Mouse (Mus musculus) kidney, embryonic 16.5 days (tissue): ENCODE data around the gene Aff1. TPM values are rescaled to one million over a fixed set of nuclear protein-coding genes. Genes with fewer than 3 reads are reported as not detected.

ENCODE experiments used
- ATAC-seq: fragments of 200-750 bp; cut with Nextera tagmentation; 2 replicates; pipeline ENCODE4 v1.8.0; 2017; ENCODE audit warnings: moderate TSS enrichment; ENCODE audit not compliant: low FRiP score, low TSS enrichment
- H3K27ac ChIP-seq: fragments of 300-500 bp; sonication (generic); 2 replicates; pipeline ENCODE4 v1.5.1; 2014; ENCODE audit warnings: low read length
- H3K27me3 ChIP-seq: fragments of 300-500 bp; sonication (generic); 2 replicates; pipeline ENCODE4 v1.6.1; 2014; ENCODE audit warnings: low read length, control low read depth, mixed read lengths; ENCODE audit not compliant: insufficient read depth
- H3K36me3 ChIP-seq: fragments of 300-500 bp; sonication (generic); 2 replicates; pipeline ENCODE4 v1.6.1; 2014; ENCODE audit warnings: low read length, control low read depth, mixed read lengths; ENCODE audit not compliant: insufficient read depth
- H3K4me1 ChIP-seq: fragments of 300-500 bp; sonication (generic); 2 replicates; pipeline ENCODE4 v1.6.1; 2014; ENCODE audit warnings: low read length, control low read depth, mixed read lengths; ENCODE audit not compliant: insufficient read depth
- H3K4me2 ChIP-seq: fragments of 300-500 bp; sonication (generic); replicated peaks from 2 replicates; pipeline ENCODE4 v1.6.1; 2014; ENCODE audit warnings: low read depth, low read length
- H3K4me3 ChIP-seq: fragments of 300-500 bp; sonication (generic); 2 replicates; pipeline ENCODE4 v1.5.1; 2014; ENCODE audit warnings: mild to moderate bottlenecking, low read length
- H3K9ac ChIP-seq: fragments of 300-500 bp; sonication (generic); replicated peaks from 2 replicates; pipeline ENCODE4 v1.6.1; 2014; ENCODE audit warnings: low read length
- H3K9me3 ChIP-seq: fragments of 300-500 bp; sonication (generic); 2 replicates; pipeline ENCODE4 v1.6.1; 2016; ENCODE audit warnings: low read length, control low read depth
- WGBS: fragments of 180-500 bp; shearing (Covaris S2); extraction: QIAGEN DNeasy Blood & Tissue Kit; methylation state at CpG from one replicate; pipeline ENCODE4 v1.1.7; 2014; 5-methylcytosine and 5-hydroxymethylcytosine counted together
- polyA plus RNA-seq: library from polyadenylated mRNA; unstranded; fragments of >200 nt; fragmentation: Nextera tagmentation; extraction: Ambion mirVana; gene quantifications from 2 replicates; pipeline ENCODE4 v1.2.1, GENCODE M21; 2015

Aff1 gene
- polyA plus RNA-seq, 1 experiment from 2014 or later = 13.2 TPM

DNA sequence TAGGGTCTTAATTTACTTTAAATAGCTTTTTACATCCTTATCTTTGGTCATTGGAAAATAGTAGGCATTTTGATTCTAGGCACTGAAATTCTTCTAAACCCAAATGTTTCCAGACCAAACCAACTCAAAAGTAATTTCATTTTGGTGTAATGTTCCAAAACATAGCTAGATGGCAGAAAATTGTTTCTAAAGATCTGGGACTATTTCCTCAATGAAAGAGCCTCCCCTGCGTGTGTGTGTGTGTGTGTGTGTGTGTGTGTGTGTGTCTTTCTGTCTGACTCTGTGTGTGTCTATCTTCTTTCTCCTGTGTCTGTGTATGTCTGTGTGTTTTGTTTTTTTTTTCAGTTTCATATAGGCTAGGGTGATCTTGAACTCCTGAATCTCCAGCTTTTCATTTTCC is 49.3 kb downstream of the Aff1 start:
- no peak for ATAC-seq
- 55% methylated on average over 1 of the region's 1 CpGs for WGBS
- no peak overlapping the region for H3K9ac ChIP-seq

DNA sequence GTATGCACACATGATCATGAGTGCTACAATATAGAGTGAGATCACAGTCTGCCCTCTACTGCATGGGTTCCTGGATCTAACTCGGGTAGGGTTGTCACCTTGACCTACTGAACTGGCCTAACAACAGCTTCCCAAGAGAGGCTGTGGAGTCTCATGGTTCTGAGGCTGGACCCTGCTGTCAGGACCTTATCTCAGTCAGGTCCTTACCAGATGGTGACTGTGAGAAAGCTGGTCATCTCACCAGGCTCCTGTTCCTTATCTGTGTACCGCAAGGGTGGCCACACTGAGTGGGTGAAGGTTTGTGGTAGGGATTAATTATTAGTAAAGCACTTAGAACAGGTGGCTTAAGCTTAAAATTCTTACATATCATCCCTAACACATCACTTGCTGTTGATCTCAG is 49.8 kb downstream of the Aff1 start:
- H3K27me3 ChIP-seq = no peaks in the 10 kb centered on the region
- no peaks in the 10 kb centered on the region for H3K9me3 ChIP-seq
- H3K36me3 ChIP-seq = no peaks in the 10 kb centered on the region
- H3K4me1 ChIP-seq = peaks cover 5% of the 10 kb centered on the region
- no peak overlapping the region for H3K4me2 ChIP-seq
- ATAC-seq = no peak; the same call in 1 of the 2 replicates
- H3K4me3 ChIP-seq = no peak overlapping the region
- 79% methylated on average over 2 of the region's 2 CpGs for WGBS
- H3K9ac ChIP-seq = no peak overlapping the region
- H3K27ac ChIP-seq = no peak overlapping the region

More for the DNA sequence above, 49.3 kb downstream of the Aff1 start:
- H3K4me2 ChIP-seq = no peak overlapping the region
- H3K27ac ChIP-seq = no peak overlapping the region
- H3K36me3 ChIP-seq = no peaks in the 10 kb centered on the region
- no peaks in the 10 kb centered on the region for H3K27me3 ChIP-seq
- H3K4me3 ChIP-seq = no peak overlapping the region
- peaks cover 7% of the 10 kb centered on the region for H3K4me1 ChIP-seq
- H3K9me3 ChIP-seq = no peaks in the 10 kb centered on the region

DNA sequence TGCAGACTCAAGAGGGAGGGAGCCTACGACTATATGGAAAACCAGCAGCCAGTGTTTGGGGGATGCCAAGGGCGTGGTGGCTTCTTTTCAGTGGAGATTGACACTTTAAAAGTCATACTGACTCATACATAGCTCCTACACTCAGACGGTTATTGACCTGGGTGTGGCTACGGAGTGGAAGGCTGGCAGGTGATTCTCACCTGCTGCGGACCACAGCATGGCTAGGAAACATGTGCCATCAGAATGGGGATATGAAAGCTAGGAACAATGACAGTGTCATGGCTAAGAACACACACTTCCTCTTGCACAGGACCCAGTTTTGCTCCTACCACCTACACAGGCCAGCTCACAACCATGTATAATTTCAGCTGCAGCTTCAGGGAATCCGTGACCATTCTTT is 52.4 kb downstream of the Aff1 start:
- no peak for ATAC-seq
- Histone ChIP-seq H3K9me3 (no peaks in the 10 kb centered on the region), H3K9ac (no peak overlapping the region), H3K27ac (no peak overlapping the region), H3K4me3 (no peak overlapping the region), H3K27me3 (no peaks in the 10 kb centered on the region), H3K4me2 (no peak overlapping the region), H3K4me1 (0 out of 2 replicates have a peak, but pooled peaks cover 2% of the 10 kb centered on the region), H3K36me3 (no peaks in the 10 kb centered on the region)
- 74% methylated on average over 6 of the region's 6 CpGs for WGBS

DNA sequence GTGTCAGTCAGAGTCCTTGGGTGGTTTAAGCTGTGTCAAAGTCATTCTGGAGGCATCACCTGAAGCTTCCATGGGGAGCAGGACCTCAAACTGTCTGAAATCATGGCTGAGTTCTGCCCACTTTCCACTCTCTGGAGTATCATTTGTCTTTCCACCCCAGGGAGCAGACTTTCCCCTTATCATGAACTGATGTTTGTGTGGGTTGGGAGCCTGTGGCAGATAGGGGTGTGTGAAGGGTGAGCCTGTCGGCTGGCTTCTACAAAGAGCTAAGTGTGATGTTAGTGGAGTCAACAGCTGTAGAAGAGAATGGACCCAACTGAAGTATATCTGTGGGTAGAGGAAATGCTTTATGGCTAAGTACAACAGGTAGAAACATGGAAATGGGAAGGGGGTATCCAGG is 53.5 kb downstream of the Aff1 start:
- Histone ChIP-seq H3K4me3 (no peak overlapping the region), H3K36me3 (no peaks in the 10 kb centered on the region), H3K9ac (no peak overlapping the region), H3K27ac (no peak overlapping the region), H3K4me2 (no peak overlapping the region), H3K9me3 (no peaks in the 10 kb centered on the region), H3K27me3 (no peaks in the 10 kb centered on the region), H3K4me1 (0 out of 2 replicates have a peak, but pooled peaks cover 5% of the 10 kb centered on the region)
- WGBS = 88% methylated on average over 1 of the region's 1 CpGs
- no peak for ATAC-seq

DNA sequence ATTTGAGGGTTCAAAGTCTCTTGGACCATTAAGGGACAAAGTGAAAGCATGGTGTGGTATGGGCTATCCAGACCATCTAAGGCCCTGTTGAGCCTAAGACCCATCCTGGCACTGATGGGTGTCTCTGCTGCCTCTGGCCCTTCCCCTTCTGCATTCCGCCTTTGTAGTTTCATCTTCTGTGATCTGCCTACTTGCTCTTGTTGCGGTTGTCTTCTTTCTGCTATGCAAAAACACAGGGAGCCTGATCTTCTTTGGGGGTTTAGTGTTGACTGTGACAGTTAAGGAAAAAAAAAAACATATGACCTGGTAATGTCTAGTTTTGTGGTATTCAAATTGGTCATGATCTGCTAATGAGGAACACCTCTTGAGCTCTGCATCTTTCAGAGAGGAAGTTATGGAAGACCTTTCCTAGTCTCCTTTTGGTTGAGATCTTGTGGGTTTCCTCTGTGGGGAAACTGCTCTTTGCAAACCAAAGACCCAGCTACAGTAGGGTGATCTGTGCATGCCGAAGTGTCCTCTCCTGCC is 54.4 kb downstream of the Aff1 start:
- no peak overlapping the region for H3K27ac ChIP-seq
- H3K9ac ChIP-seq = no peak overlapping the region
- WGBS = 94% methylated on average over 3 of the region's 3 CpGs
- H3K4me2 ChIP-seq = no peak overlapping the region
- no peaks in the 10 kb centered on the region for H3K9me3 ChIP-seq
- no peak overlapping the region for H3K4me3 ChIP-seq
- H3K36me3 ChIP-seq = no peaks in the 10 kb centered on the region
- no peaks in the 10 kb centered on the region for H3K27me3 ChIP-seq
- 0 out of 2 replicates have a peak, but pooled peaks cover 5% of the 10 kb centered on the region for H3K4me1 ChIP-seq
- ATAC-seq = no peak

DNA sequence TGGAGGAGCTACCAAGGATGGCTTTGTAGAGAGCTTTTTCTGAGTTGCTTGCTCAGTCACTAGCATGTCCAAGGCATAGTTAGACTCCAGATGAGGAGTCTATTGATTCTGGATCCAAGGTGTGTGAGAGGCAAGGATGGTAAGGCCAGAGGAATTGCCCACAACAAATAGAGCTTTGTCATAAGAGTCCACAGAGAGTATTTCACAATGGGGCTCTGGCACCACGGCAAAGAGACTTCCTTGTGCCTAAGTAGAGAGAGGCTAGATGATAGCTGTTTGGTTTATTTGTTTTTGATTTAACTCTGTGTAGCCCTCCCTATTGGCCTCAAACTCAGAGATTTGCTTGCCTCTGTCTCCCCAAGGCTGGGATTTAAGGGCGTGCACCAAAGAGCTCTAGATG is 54.9 kb downstream of the Aff1 start:
- no peaks in the 10 kb centered on the region for H3K36me3 ChIP-seq
- no peak overlapping the region for H3K27ac ChIP-seq
- WGBS = 85% methylated on average over 2 of the region's 2 CpGs
- no peaks in the 10 kb centered on the region for H3K9me3 ChIP-seq
- H3K9ac ChIP-seq = no peak overlapping the region
- H3K4me1 ChIP-seq = 0 out of 2 replicates have a peak, but pooled peaks cover 5% of the 10 kb centered on the region
- H3K27me3 ChIP-seq = no peaks in the 10 kb centered on the region
- no peak for ATAC-seq
- H3K4me3 ChIP-seq = no peak overlapping the region
- H3K4me2 ChIP-seq = no peak overlapping the region

DNA sequence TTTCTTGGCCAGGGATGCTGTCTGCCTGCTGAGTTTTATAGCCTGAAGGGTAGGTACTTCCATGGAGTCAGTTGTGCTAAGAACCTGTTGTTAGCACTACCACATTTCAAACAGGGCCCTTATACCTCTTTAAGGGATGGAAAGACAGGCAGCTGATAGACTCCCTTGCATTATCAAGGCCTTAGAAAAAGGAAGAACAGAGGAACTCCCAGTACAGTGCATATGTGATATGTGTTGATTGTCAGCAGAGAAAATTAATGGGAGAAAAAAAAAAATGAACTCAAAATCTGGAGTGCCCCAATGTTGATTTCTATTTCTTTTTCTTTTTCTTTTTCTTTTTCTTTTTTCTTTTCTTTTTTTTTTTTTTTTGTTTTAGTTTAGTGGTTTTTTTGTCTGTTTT is 56.2 kb downstream of the Aff1 start:
- no peak for ATAC-seq
- Histone ChIP-seq H3K36me3 (no peaks in the 10 kb centered on the region), H3K27me3 (no peaks in the 10 kb centered on the region), H3K27ac (no peak overlapping the region), H3K9ac (no peak overlapping the region), H3K4me3 (no peak overlapping the region), H3K4me1 (peaks cover 12% of the 10 kb centered on the region), H3K9me3 (no peaks in the 10 kb centered on the region), H3K4me2 (no peak overlapping the region)

DNA sequence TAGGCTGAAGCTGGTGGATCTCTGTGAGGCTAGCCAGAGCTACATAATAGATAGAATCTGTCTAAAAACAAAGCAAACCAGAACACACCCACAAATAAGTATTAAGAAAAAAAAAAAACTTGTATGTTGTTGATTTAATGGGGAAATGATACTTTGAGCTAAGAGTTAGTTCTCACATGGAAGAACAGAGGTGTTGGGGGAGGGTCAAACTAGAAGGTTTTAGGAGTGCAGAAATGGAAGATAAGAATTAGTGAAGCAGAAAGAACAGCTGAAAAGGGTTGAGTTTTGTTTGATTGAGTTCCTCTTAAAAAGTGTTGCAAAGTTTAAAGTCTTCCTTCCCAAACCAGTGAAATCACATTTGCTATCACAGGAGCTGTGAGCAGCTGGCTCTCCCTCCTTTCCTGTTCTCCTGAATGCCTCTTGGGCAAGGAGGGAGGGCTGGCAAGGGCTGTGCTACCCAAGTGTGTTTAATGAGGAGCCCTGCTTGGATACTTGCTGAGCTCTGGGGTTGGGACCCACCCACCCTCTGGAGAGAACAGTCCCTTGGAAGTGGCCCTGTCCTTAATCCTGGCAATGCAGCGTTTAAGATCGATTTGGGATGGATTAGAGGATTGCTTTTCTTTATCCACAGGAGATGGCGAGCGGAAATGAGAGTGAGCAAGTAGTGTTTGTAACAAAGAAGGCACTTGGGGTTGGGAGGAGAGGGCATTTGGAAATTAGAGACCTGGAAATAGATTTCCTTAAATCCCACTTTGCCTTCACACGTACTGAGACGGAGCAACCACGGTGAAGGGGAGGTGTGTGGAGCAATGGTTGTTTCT is 57.5 kb downstream of the Aff1 start:
- Histone ChIP-seq H3K27ac (no peak overlapping the region), H3K4me1 (peaks cover 12% of the 10 kb centered on the region), H3K36me3 (no peaks in the 10 kb centered on the region), H3K4me3 (no peak overlapping the region), H3K27me3 (no peaks in the 10 kb centered on the region), H3K4me2 (no peak overlapping the region), H3K9me3 (no peaks in the 10 kb centered on the region), H3K9ac (no peak overlapping the region)
- WGBS = 61% methylated on average over 7 of the region's 7 CpGs
- ATAC-seq = no peak

DNA sequence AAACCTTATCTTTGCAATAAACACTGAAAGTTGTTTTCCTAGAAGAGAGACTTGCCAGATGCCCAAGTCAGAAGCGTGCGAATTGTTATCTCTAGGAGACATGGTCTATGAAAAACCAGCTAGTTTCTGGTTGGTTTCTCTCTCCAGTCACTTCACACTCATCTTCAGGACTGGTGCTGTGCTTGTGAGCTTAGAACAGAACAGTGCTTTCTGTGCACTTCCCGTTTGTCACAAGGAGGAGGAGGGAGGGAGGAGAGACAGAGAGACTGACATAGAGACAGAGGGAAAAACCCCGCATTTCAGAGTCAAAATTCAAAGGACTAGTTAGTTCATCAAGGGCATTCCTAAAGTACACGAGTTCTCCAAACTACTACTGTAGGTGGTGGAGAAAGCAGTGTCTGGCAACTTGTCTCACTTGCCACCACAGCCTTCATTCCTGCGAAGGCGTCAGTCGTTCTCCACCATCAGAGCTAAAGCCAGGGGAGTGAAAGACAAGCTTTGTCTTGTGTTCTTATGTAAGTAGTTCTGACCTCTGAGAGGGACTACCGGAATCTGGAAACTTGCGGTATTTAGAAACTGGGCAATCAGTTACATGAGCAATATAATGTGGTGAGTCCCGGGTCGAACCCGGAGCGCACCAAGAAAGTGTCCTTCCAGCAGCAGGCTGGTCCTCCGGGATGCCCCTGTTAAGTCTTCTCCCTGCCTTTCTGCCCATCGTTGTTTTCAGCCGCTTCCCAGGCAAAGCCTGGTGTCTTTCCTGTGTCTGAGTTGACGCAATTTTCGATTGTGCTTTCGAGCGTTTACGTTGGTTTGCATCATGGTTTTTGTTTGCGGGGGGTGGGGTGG is 60.7 kb downstream of the Aff1 start:
- Histone ChIP-seq H3K4me1 (peaks cover 29% of the 10 kb centered on the region), H3K27ac (peak overlapping the region; percentile 97), H3K36me3 (no peaks in the 10 kb centered on the region), H3K9me3 (no peaks in the 10 kb centered on the region), H3K4me3 (peak overlapping the region; percentile 82), H3K4me2 (peak overlapping the region; percentile 83), H3K27me3 (no peaks in the 10 kb centered on the region), H3K9ac (peak overlapping the region; percentile 91)
- ATAC-seq = no peak
- 3% methylated on average over 23 of the region's 23 CpGs for WGBS
